Mouse (Mus musculus): Measurements from ENCODE around the gene Hmox2. TPM values are rescaled to one million over a fixed set of nuclear protein-coding genes. Genes with fewer than 3 reads are reported as not detected.

Gene Hmox2
- total RNA-seq, 2 experiments from 2014 or later = 76.9 to 95.9 TPM

- no peak for DNase-seq
Measured at GRCm38 (mm10) chr16:4782515-4782914, 56.4 kb downstream of the Hmox2 start.

- peak in 1 of 2 experiments; percentile 6 for DNase-seq
Measured at GRCm38 (mm10) chr16:4785706-4786105, 59.5 kb downstream of the Hmox2 start.

GRCm38 (mm10) chr16:4788176-4788575 is 62.0 kb downstream of the Hmox2 start:
- DNase-seq = peak in 1 of 2 experiments; percentile 4

GRCm38 (mm10) chr16:4789311-4789768 is 63.2 kb downstream of the Hmox2 start:
- DNase-seq = peak in 1 of 2 experiments; percentile 22

GRCm38 (mm10) chr16:4789810-4790559 is 63.8 kb downstream of the Hmox2 start, which contains the start of gene Cdip1:
Cdip1 (minus strand) TSS chr16:4790292.
- peak; percentile 95 to 98 for DNase-seq

DNA sequence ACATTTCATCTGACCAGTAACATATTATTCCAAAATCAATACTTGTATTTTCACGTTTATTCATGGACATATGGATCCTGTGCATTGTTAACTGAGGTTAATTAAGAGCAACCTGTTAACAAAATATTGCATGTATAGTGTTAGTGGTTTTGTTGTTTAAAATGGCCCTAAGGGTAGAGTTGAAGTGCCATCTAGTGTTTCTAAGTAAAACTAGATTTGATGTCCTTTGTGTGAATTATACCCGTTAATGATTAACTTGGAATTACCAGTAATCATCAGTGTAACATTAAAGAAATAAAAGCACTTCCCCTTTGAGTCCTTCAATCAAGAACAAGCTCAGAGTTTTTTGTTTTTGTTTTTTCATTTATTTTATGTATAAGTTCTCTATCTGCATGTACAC is 65.2 kb downstream of the Hmox2 start:
- peak in 1 of 2 experiments; percentile 7 for DNase-seq

DNA sequence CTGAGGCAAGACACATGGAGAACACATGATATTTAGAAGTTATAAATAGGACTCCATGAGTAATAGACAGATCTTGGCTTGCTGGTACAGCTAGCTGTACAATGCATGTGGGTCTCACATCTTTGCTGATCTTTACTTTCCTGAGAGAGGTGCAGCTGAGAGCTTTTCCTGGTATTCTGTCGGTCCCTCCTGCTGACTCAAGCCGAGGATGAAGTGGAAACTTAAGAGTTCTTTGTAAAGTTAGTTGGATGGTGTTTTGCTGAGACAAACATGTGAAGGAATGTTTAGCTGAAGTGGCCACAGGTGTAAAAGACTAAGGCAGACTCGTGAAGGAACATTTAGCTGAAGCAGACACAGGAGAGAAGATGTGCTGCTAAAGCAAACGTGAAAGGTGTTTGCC is 70.5 kb downstream of the Hmox2 start:
- no peak for DNase-seq

Other genes starting within 250 kb of the Hmox2 start
- 100 to 1,000 TPM; 782 to 831 TPM for gene Srl, start 184.5 kb upstream of the Hmox2 start, total RNA-seq (2021)
- gene Tfap4, start 166.5 kb upstream of the Hmox2 start, total RNA-seq (2021) = 1 to 10 TPM; 2.1 to 2.6 TPM
- 1 to 10 TPM; 6.2 to 8.5 TPM for gene Glis2, start 131.6 kb upstream of the Hmox2 start, total RNA-seq (2021)
- 100 to 1,000 TPM; 154 TPM for gene Pam16, start 101.4 kb upstream of the Hmox2 start, total RNA-seq (2021)
- 1 to 10 TPM; 7.7 to 9.7 TPM for gene Vasn, start 86.4 kb upstream of the Hmox2 start, total RNA-seq (2021)
- gene Dnaja3, start 86.4 kb upstream of the Hmox2 start, total RNA-seq (2021) = 100 to 1,000 TPM; 152 to 155 TPM
- 10 to 100 TPM; 12.7 to 14.2 TPM for gene Coro7, start 46.6 kb upstream of the Hmox2 start, total RNA-seq (2021)
- gene Nmral1, start 7.0 kb upstream of the Hmox2 start, total RNA-seq (2021) = 1 to 10 TPM; 2.0 to 3.0 TPM
- gene Cdip1, start 63.9 kb downstream of the Hmox2 start, total RNA-seq (2021) = 10 to 100 TPM; 60.1 to 68.1 TPM
- under 1 TPM in 1 of 2 experiments, not detected in 1; 0.51 TPM for gene 4930562C15Rik, start 109.1 kb downstream of the Hmox2 start, total RNA-seq (2021)
- 10 to 100 TPM; 14.3 to 19.7 TPM for gene Ubald1, start 154.0 kb downstream of the Hmox2 start, total RNA-seq (2021)
- 100 to 1,000 TPM; 165 to 167 TPM for gene Mgrn1, start 159.9 kb downstream of the Hmox2 start, total RNA-seq (2021)
- 10 to 100 TPM; 19.1 to 20.4 TPM for gene Nudt16l1, start 212.4 kb downstream of the Hmox2 start, total RNA-seq (2021)
- 10 to 100 TPM; 11.3 to 14.7 TPM for gene Anks3, start 237.8 kb downstream of the Hmox2 start, total RNA-seq (2021)